Mouse (Mus musculus) MEL-GATA-1-ER (cell line): Measurements from ENCODE around the gene Ifitm3.

Source experiments
- DNase-seq: peaks from one replicate; pipeline ENCODE4 v3.0.0-alpha.2; 2012; ENCODE audit warnings: low read depth; ENCODE audit errors: extremely low read depth

The Ifitm3 gene

GRCm38 (mm10) chr7:141010593-141010992 lies at the start of gene Ifitm3:
Ifitm3 (minus strand) TSS chr7:141010770.
- DNase-seq, result no peak

GRCm38 (mm10) chr7:141059929-141060328 lies 49.4 kb upstream of the Ifitm3 start:
- DNase-seq, result no peak

- no peak for DNase-seq
Measured at GRCm38 (mm10) chr7:141058601-141059341, 48.2 kb upstream of the Ifitm3 start.

GRCm38 (mm10) chr7:141057541-141057940 lies 47.0 kb upstream of the Ifitm3 start:
- DNase-seq, result no peak

GRCm38 (mm10) chr7:141056976-141057375 lies 46.4 kb upstream of the Ifitm3 start:
- DNase-seq, result no peak

GRCm38 (mm10) chr7:141055785-141056184 lies 45.2 kb upstream of the Ifitm3 start:
- no peak for DNase-seq

GRCm38 (mm10) chr7:141052421-141052820 lies 41.9 kb upstream of the Ifitm3 start:
- no peak for DNase-seq

- DNase-seq, result no peak
Measured at GRCm38 (mm10) chr7:141052016-141052415, 41.4 kb upstream of the Ifitm3 start.

- DNase-seq, result no peak
Measured at GRCm38 (mm10) chr7:141051060-141051685, 40.6 kb upstream of the Ifitm3 start.

GRCm38 (mm10) chr7:141049326-141049725 lies 38.8 kb upstream of the Ifitm3 start:
- DNase-seq, result no peak

GRCm38 (mm10) chr7:141048226-141049218 lies 38.0 kb upstream of the Ifitm3 start:
- peak; percentile 76 for DNase-seq

GRCm38 (mm10) chr7:141047581-141048225 lies 37.1 kb upstream of the Ifitm3 start:
- peak; percentile 63 for DNase-seq

- DNase-seq, result peak; percentile 93
Measured at GRCm38 (mm10) chr7:141046931-141047580, 36.5 kb upstream of the Ifitm3 start.

- no peak for DNase-seq
Measured at GRCm38 (mm10) chr7:141042539-141042938, 32.0 kb upstream of the Ifitm3 start.

- no peak for DNase-seq
Measured at GRCm38 (mm10) chr7:141041661-141042060, 31.1 kb upstream of the Ifitm3 start.

GRCm38 (mm10) chr7:141040867-141041606 lies 30.5 kb upstream of the Ifitm3 start:
- DNase-seq, result no peak

GRCm38 (mm10) chr7:141039386-141040107 lies 29.0 kb upstream of the Ifitm3 start:
- no peak for DNase-seq

GRCm38 (mm10) chr7:141038090-141039032 lies 27.8 kb upstream of the Ifitm3 start:
- no peak for DNase-seq
